Mouse (Mus musculus): Measurements from ENCODE around the gene Olfr221. TPM values are rescaled to one million over a fixed set of nuclear protein-coding genes. Genes with fewer than 3 reads are reported as not detected.

Olfr221 gene
- total and polyA plus RNA-seq, 2 experiments from 2014 or later: not detected

DNA sequence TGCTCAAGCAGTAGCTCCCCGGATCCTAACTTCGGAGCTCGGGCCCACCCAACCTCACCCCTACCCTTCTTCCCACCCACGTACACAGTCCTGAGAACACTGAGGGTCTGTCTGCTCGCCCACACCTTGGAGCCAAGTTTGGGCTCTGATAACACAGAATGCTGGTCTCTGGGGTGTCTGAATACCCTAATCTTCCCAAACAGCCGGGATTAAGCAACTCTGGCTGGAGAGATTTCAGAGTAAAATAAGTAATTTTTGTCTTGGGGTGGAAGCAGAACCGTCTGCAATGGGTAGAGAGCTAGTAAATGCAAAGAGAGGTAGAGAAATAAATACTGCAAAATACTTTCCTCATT, 56.1 kb downstream of the Olfr221 start:
- no peak for DNase-seq (ENCODE audit: low spot score)
- no peaks in the 10 kb centered on the region for H3K27me3 ChIP-seq (ENCODE audit: insufficient read depth, low read length)
- WGBS: 4% methylated on average over 7 of the region's 7 CpGs
- peak overlapping the region; percentile 89 for H3K4me2 ChIP-seq (ENCODE audit: low read depth, low read length, poor library complexity, severe bottlenecking)
- no peaks in the 10 kb centered on the region; the same call in 1 of the 2 replicates for H3K4me1 ChIP-seq (ENCODE audit: insufficient read depth, low read length)
- H3K27ac ChIP-seq (ENCODE audit: low read depth, low read length): peak overlapping the region; percentile 91
- peak overlapping the region; percentile 79 for H3K4me3 ChIP-seq (ENCODE audit: low read depth, low read length)
- no peak for TF ChIP-seq CTCF (IDR thresholded peaks at IDR 0.05)
- ATAC-seq (ENCODE audit: low FRiP score): no peak
- H3K36me3 ChIP-seq (ENCODE audit: insufficient read depth, low read length): peaks cover 24% of the 10 kb centered on the region
- no peaks in the 10 kb centered on the region for H3K9me3 ChIP-seq (ENCODE audit: low read length)
- H3K9ac ChIP-seq (replicated peaks; ENCODE audit: low read length, poor library complexity, severe bottlenecking): peak overlapping the region; percentile 95

- peak; percentile 84 for DNase-seq (ENCODE audit: low spot score)
- H3K9ac ChIP-seq (replicated peaks; ENCODE audit: low read length, poor library complexity, severe bottlenecking): peak overlapping the region; percentile 95
- peak overlapping the region; percentile 91 for H3K27ac ChIP-seq (ENCODE audit: low read depth, low read length)
- H3K4me2 ChIP-seq (ENCODE audit: low read depth, low read length, poor library complexity, severe bottlenecking): peak overlapping the region; percentile 89
- no peaks in the 10 kb centered on the region; the same call in 1 of the 2 replicates for H3K4me1 ChIP-seq (ENCODE audit: insufficient read depth, low read length)
- H3K9me3 ChIP-seq (ENCODE audit: low read length): no peaks in the 10 kb centered on the region
- WGBS: under 1% methylated on average over 27 of the region's 27 CpGs
- no peaks in the 10 kb centered on the region for H3K27me3 ChIP-seq (ENCODE audit: insufficient read depth, low read length)
- peak; percentile 38 for ATAC-seq (ENCODE audit: low FRiP score)
- 0 out of 2 replicates have a peak, but pooled peaks have one; percentile 1 for TF ChIP-seq CTCF (IDR thresholded peaks at IDR 0.05)
- peak overlapping the region; percentile 79 for H3K4me3 ChIP-seq (ENCODE audit: low read depth, low read length)
- H3K36me3 ChIP-seq (ENCODE audit: insufficient read depth, low read length): peaks cover 18% of the 10 kb centered on the region; the same call in 1 of the 2 replicates
These were observed 56.7 kb downstream of the Olfr221 start for GRCm38 (mm10) chr14:51985301-51986152.

DNA sequence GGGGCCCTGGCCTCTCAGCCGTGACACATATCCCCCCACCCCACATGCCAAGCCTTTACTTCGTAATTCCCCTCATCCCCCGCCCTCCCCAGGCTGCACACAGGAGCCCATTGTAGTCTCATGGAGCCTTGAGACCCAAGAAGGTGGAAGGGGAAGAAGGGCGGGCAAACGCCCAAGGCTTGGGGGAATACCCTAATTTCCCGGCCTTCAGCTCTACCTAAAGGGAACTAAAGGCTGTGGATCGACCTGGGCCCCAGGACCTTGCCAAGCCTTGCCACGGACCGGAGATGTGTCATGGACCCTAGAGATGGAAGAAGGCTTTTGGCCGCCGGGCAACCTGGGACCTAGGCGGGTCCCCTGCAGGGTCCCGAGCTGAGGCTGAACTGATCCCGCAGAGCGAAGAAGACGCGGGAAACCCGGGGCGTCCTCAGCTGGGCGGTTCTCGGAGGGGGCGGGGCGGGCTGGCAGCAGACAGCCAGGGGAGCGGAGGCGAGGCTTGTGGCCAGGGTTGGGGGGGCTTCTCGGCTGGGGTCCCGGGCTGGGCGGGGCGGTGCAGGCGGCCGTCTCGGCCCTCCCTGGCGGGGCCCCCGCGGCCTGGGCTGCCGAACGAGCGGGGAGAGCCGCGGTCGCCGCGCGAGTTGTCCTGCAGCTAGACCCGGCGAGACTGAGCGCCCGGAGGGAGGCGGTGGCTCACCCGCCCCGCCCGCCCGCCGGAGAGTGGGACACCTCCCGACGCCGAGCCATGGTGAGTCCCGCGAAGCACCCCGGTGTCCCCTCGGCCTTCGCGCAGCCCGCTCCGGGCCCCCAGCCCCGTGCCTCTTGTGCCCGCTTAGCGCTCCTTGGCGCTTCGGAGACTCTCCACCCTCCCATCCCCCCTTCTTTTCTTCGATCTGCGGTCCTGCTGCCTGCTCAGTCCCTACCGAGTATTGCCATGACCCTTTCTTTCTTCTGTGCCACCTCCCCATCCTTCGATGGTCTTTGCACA, 57.7 kb downstream of the Olfr221 start, which contains the start of gene Arhgef40:
Arhgef40 (plus strand) TSS at position 473 of the 985 bp plus-strand sequence.
- Histone ChIP-seq H3K27me3 (ENCODE audit: insufficient read depth, low read length) (no peaks in the 10 kb centered on the region), H3K9ac (replicated peaks; ENCODE audit: low read length, poor library complexity, severe bottlenecking) (peak within 1 kb of the TSS; percentile 95), H3K4me3 (ENCODE audit: low read depth, low read length) (peak within 1 kb of the TSS; percentile 79), H3K27ac (ENCODE audit: low read depth, low read length) (peak within 1 kb of the TSS; percentile 91), H3K36me3 (ENCODE audit: insufficient read depth, low read length) (peaks cover 12% of the 10 kb centered on the region; the same call in 1 of the 2 replicates), H3K4me1 (ENCODE audit: insufficient read depth, low read length) (no peaks in the 10 kb centered on the region; the same call in 1 of the 2 replicates), H3K4me2 (ENCODE audit: low read depth, low read length, poor library complexity, severe bottlenecking) (peak within 1 kb of the TSS; percentile 89), H3K9me3 (ENCODE audit: low read length) (no peaks in the 10 kb centered on the region)
- ATAC-seq (ENCODE audit: low FRiP score): peak; percentile 88
- no peak for TF ChIP-seq CTCF (IDR thresholded peaks at IDR 0.05)
- 0% methylated on average over 56 of the region's 74 CpGs for WGBS
- DNase-seq (ENCODE audit: low spot score): peak; percentile 82

Other genes with a start within 250 kb of the Olfr221 start
- gene AY358078, start 242.4 kb downstream of the Olfr221 start, total RNA-seq (2014; rRNA removed): not detected in 2 replicates
- gene AY358078, start 242.4 kb downstream of the Olfr221 start, polyA plus RNA-seq (2015; fragmentation: Nextera tagmentation; extraction: Ambion mirVana): not detected in 2 replicates
- gene Ear6, start 188.8 kb downstream of the Olfr221 start, total RNA-seq (2014; rRNA removed): not detected in 2 replicates
- gene Ear6, start 188.8 kb downstream of the Olfr221 start, polyA plus RNA-seq (2015; fragmentation: Nextera tagmentation; extraction: Ambion mirVana): not detected in 2 replicates
- 68.2 and 71.6 TPM in 2 replicates for gene Mettl17, start 157.6 kb downstream of the Olfr221 start, total RNA-seq (2014; rRNA removed)
- 70.3 and 91.4 TPM in 2 replicates for gene Mettl17, start 157.6 kb downstream of the Olfr221 start, polyA plus RNA-seq (2015; fragmentation: Nextera tagmentation; extraction: Ambion mirVana)
- gene Slc39a2, start 149.6 kb downstream of the Olfr221 start, total RNA-seq (2014; rRNA removed): 2.7 and 3.2 TPM in 2 replicates
- 0.70 and 0.84 TPM in 2 replicates for gene Slc39a2, start 149.6 kb downstream of the Olfr221 start, polyA plus RNA-seq (2015; fragmentation: Nextera tagmentation; extraction: Ambion mirVana)
- 403 and 449 TPM in 2 replicates for gene Ndrg2, start 128.3 kb downstream of the Olfr221 start, total RNA-seq (2014; rRNA removed)
- gene Ndrg2, start 128.3 kb downstream of the Olfr221 start, polyA plus RNA-seq (2015; fragmentation: Nextera tagmentation; extraction: Ambion mirVana): 356 and 413 TPM in 2 replicates
- not detected in 2 replicates for gene Tppp2, start 124.0 kb downstream of the Olfr221 start, total RNA-seq (2014; rRNA removed)
- not detected in 2 replicates for gene Tppp2, start 124.0 kb downstream of the Olfr221 start, polyA plus RNA-seq (2015; fragmentation: Nextera tagmentation; extraction: Ambion mirVana)
- gene Rnase13, start 119.7 kb downstream of the Olfr221 start, total RNA-seq (2014; rRNA removed): not detected in 2 replicates
- 0.11 TPM in 1 of 2 replicates, not detected in the other for gene Rnase13, start 119.7 kb downstream of the Olfr221 start, polyA plus RNA-seq (2015; fragmentation: Nextera tagmentation; extraction: Ambion mirVana)
- 93.8 and 108 TPM in 2 replicates for gene Arhgef40, start 57.7 kb downstream of the Olfr221 start, total RNA-seq (2014; rRNA removed)
- 58.0 and 66.1 TPM in 2 replicates for gene Arhgef40, start 57.7 kb downstream of the Olfr221 start, polyA plus RNA-seq (2015; fragmentation: Nextera tagmentation; extraction: Ambion mirVana)
- gene Tmem253, start 26.8 kb downstream of the Olfr221 start, total RNA-seq (2014; rRNA removed): not detected in 2 replicates
- 0.18 and 0.81 TPM in 2 replicates for gene Tmem253, start 26.8 kb downstream of the Olfr221 start, polyA plus RNA-seq (2015; fragmentation: Nextera tagmentation; extraction: Ambion mirVana)
- gene Zfp219, start 21.7 kb downstream of the Olfr221 start, total RNA-seq (2014; rRNA removed): 60.4 and 65.5 TPM in 2 replicates
- 23.5 TPM in 2 replicates for gene Zfp219, start 21.7 kb downstream of the Olfr221 start, polyA plus RNA-seq (2015; fragmentation: Nextera tagmentation; extraction: Ambion mirVana)
- 57.6 and 69.2 TPM in 2 replicates for gene Hnrnpc, start 61.6 kb upstream of the Olfr221 start, total RNA-seq (2014; rRNA removed)
- 242 and 258 TPM in 2 replicates for gene Hnrnpc, start 61.6 kb upstream of the Olfr221 start, polyA plus RNA-seq (2015; fragmentation: Nextera tagmentation; extraction: Ambion mirVana)
- 5.5 and 6.4 TPM in 2 replicates for gene Rpgrip1, start 68.2 kb upstream of the Olfr221 start, total RNA-seq (2014; rRNA removed)
- gene Rpgrip1, start 68.2 kb upstream of the Olfr221 start, polyA plus RNA-seq (2015; fragmentation: Nextera tagmentation; extraction: Ambion mirVana): 55.9 and 59.8 TPM in 2 replicates
- 32.3 and 42.1 TPM in 2 replicates for gene Supt16, start 155.0 kb upstream of the Olfr221 start, total RNA-seq (2014; rRNA removed)
- gene Supt16, start 155.0 kb upstream of the Olfr221 start, polyA plus RNA-seq (2015; fragmentation: Nextera tagmentation; extraction: Ambion mirVana): 35.4 and 36.9 TPM in 2 replicates
- gene Chd8, start 215.3 kb upstream of the Olfr221 start, total RNA-seq (2014; rRNA removed): 109 and 128 TPM in 2 replicates
- 27.9 and 31.9 TPM in 2 replicates for gene Chd8, start 215.3 kb upstream of the Olfr221 start, polyA plus RNA-seq (2015; fragmentation: Nextera tagmentation; extraction: Ambion mirVana)
- 54.7 and 58.5 TPM in 2 replicates for gene Tox4, start 236.7 kb upstream of the Olfr221 start, total RNA-seq (2014; rRNA removed)
- 44.9 and 47.7 TPM in 2 replicates for gene Tox4, start 236.7 kb upstream of the Olfr221 start, polyA plus RNA-seq (2015; fragmentation: Nextera tagmentation; extraction: Ambion mirVana)
- gene Rab2b, start 237.1 kb upstream of the Olfr221 start, total RNA-seq (2014; rRNA removed): 56.7 and 57.7 TPM in 2 replicates
- gene Rab2b, start 237.1 kb upstream of the Olfr221 start, polyA plus RNA-seq (2015; fragmentation: Nextera tagmentation; extraction: Ambion mirVana): 48.2 and 57.6 TPM in 2 replicates